ENCODE assay signal across 10 mouse cellular contexts in the genomic region with DNA sequence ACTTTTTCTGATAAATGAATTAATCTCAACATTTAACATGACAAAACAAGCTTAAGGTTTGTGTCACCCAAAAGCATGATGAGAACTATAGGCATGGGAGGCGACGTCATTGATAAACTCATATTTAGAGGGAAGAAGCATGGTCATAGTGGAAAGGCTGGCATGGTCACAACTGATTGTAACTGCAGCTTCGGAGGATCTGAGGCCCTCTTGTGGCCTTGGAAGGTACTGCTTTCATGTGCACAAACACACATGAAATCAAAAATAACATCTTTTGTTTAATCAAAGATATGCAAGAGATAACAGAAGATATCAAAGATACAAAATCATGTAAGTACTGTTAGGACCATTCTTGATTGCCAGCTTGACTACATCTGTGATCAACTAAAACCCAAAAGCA.
DNase-seq lines count a peak whose midpoint lies in the region; ATAC-seq and TF ChIP-seq lines count a peak whose summit lies in the region.
"Had no signal": no experiment of that assay in that cellular context is flagged by ENCODE, and none has a peak within 500 bp of the region (broad histone marks: within the 10 kb centered on the region; RNA-seq: fewer than 3 reads in every experiment).

No protein-coding gene starts in this region.

- peak; percentile 43 for DNase-seq in hindbrain, postnatal 0 days (ENCODE audit: low spot score)
- DNase-seq in hindbrain, embryonic 10.5 days (ENCODE audit: low spot score): no peak
- peak; percentile 17 for DNase-seq in midbrain, postnatal 0 days (ENCODE audit: low spot score)
- DNase-seq in midbrain, embryonic 11.5 days (ENCODE audit: low spot score, missing footprints): no peak
- peak; percentile 34 for DNase-seq in R1 (ENCODE audit: low read depth, low spot score)
- DNase-seq in naive thymus-derived CD4-positive, alpha-beta T cell, adult 2 months (ENCODE audit: low read depth): peak; percentile 6
- DNase-seq in urinary bladder, postnatal 4 days (ENCODE audit: low spot score in 2 of 2): no peak
- DNase-seq in spleen, postnatal 4 days (ENCODE audit: low spot score in 2 of 2): no peak

- peak; percentile 70 for TF ChIP-seq CTCF in hindbrain, postnatal 0 days (IDR thresholded peaks at IDR 0.05; ENCODE audit: low read depth)
- TF ChIP-seq CTCF in midbrain, postnatal 0 days (IDR thresholded peaks at IDR 0.05): peak; percentile 66

- H3K27ac ChIP-seq in hindbrain, postnatal 0 days: no peak overlapping the region
- no peak overlapping the region for H3K27ac ChIP-seq in hindbrain, embryonic 10.5 days
- no peak overlapping the region for H3K27ac ChIP-seq in midbrain, postnatal 0 days (ENCODE audit: low read depth, low read length)
- no peak overlapping the region for H3K27ac ChIP-seq in midbrain, embryonic 11.5 days (ENCODE audit: low read depth, low read length)
- H3K27ac ChIP-seq: forebrain, embryonic 13.5 days had no signal

- H3K4me3 ChIP-seq in hindbrain, postnatal 0 days (ENCODE audit: low read length): no peak overlapping the region
- no peak overlapping the region for H3K4me3 ChIP-seq in hindbrain, embryonic 10.5 days
- no peak overlapping the region for H3K4me3 ChIP-seq in midbrain, postnatal 0 days (ENCODE audit: low read depth, low read length)
- no peak overlapping the region for H3K4me3 ChIP-seq in midbrain, embryonic 11.5 days (ENCODE audit: low read depth, low read length)
- H3K4me3 ChIP-seq: forebrain, embryonic 13.5 days had no signal

- no peak for ATAC-seq in hindbrain, postnatal 0 days
- ATAC-seq in midbrain, postnatal 0 days (ENCODE audit: low FRiP score): no peak
- ATAC-seq in midbrain, embryonic 11.5 days (ENCODE audit: low FRiP score): no peak
- ATAC-seq: forebrain, embryonic 13.5 days; midbrain, embryonic 16.5 days had no signal

- no peak overlapping the region for H3K4me2 ChIP-seq in hindbrain, postnatal 0 days (ENCODE audit: low read depth, low read length)
- H3K4me2 ChIP-seq in midbrain, postnatal 0 days (ENCODE audit: low read depth, low read length, poor library complexity, severe bottlenecking): no peak overlapping the region
- no peak overlapping the region for H3K4me2 ChIP-seq in midbrain, embryonic 11.5 days
- H3K4me2 ChIP-seq: forebrain, embryonic 13.5 days had no signal

- no peaks in the 10 kb centered on the region for H3K27me3 ChIP-seq in hindbrain, postnatal 0 days (ENCODE audit: insufficient read depth, low read length)
- no peaks in the 10 kb centered on the region for H3K27me3 ChIP-seq in hindbrain, embryonic 10.5 days (ENCODE audit: insufficient read depth, poor library complexity, severe bottlenecking)
- no peaks in the 10 kb centered on the region for H3K27me3 ChIP-seq in midbrain, postnatal 0 days (ENCODE audit: insufficient read depth, low read length)
- H3K27me3 ChIP-seq in midbrain, embryonic 11.5 days (ENCODE audit: control insufficient read depth, insufficient read depth, low read length): no peaks in the 10 kb centered on the region
- H3K27me3 ChIP-seq: forebrain, embryonic 13.5 days had no signal

- no peaks in the 10 kb centered on the region for H3K4me1 ChIP-seq in hindbrain, postnatal 0 days (ENCODE audit: insufficient read depth, low read length)
- H3K4me1 ChIP-seq in hindbrain, embryonic 10.5 days (replicated peaks): no peaks in the 10 kb centered on the region
- H3K4me1 ChIP-seq in midbrain, postnatal 0 days (ENCODE audit: insufficient read depth, low read length): no peaks in the 10 kb centered on the region
- no peaks in the 10 kb centered on the region for H3K4me1 ChIP-seq in midbrain, embryonic 11.5 days (ENCODE audit: control insufficient read depth, insufficient read depth, low read length)

- WGBS in hindbrain, postnatal 0 days: 72% methylated on average over 3 of the region's 3 CpGs
- 72% methylated on average over 3 of the region's 3 CpGs for WGBS in hindbrain, embryonic 10.5 days
- WGBS in midbrain, postnatal 0 days: 66% methylated on average over 3 of the region's 3 CpGs
- whole genome bisulfite sequencing in midbrain, embryonic 11.5 days: 78% methylated on average over 3 of the region's 3 CpGs

- no peaks in the 10 kb centered on the region for H3K9me3 ChIP-seq in hindbrain, postnatal 0 days (ENCODE audit: low read length)
- no peaks in the 10 kb centered on the region for H3K9me3 ChIP-seq in hindbrain, embryonic 10.5 days
- no peaks in the 10 kb centered on the region for H3K9me3 ChIP-seq in midbrain, postnatal 0 days (ENCODE audit: low read length)
- no peaks in the 10 kb centered on the region for H3K9me3 ChIP-seq in midbrain, embryonic 11.5 days (ENCODE audit: control insufficient read depth, low read length)
- H3K9me3 ChIP-seq: forebrain, embryonic 13.5 days had no signal

- H3K9ac ChIP-seq in hindbrain, postnatal 0 days (replicated peaks; ENCODE audit: low read length): no peak overlapping the region
- no peak overlapping the region for H3K9ac ChIP-seq in midbrain, postnatal 0 days (replicated peaks; ENCODE audit: low read length, poor library complexity, severe bottlenecking)
- no peak overlapping the region for H3K9ac ChIP-seq in midbrain, embryonic 11.5 days (ENCODE audit: low read length)
- H3K9ac ChIP-seq: forebrain, embryonic 13.5 days had no signal

- H3K36me3 ChIP-seq in hindbrain, postnatal 0 days (ENCODE audit: insufficient read depth, low read length): no peaks in the 10 kb centered on the region
- H3K36me3 ChIP-seq in hindbrain, embryonic 10.5 days: no peaks in the 10 kb centered on the region
- no peaks in the 10 kb centered on the region for H3K36me3 ChIP-seq in midbrain, postnatal 0 days (ENCODE audit: insufficient read depth, low read length)
- H3K36me3 ChIP-seq in midbrain, embryonic 11.5 days (ENCODE audit: control insufficient read depth, insufficient read depth, low read length): no peaks in the 10 kb centered on the region

Comparison
In these comparisons a context has a peak if more than half of its experiments do, and no peak if none do; other contexts are left out.
1. DNase-seq: peak in hindbrain, postnatal 0 days (single experiment), midbrain, postnatal 0 days (single experiment), R1 (single experiment) and naive thymus-derived CD4-positive, alpha-beta T cell, adult 2 months (single experiment); none in hindbrain, embryonic 10.5 days (single experiment), midbrain, embryonic 11.5 days (single experiment), urinary bladder, postnatal 4 days (0 of 2) and spleen, postnatal 4 days (0 of 2).